Mouse (Mus musculus): Measurements from ENCODE around the gene Gm10644. TPM values are rescaled to one million over a fixed set of nuclear protein-coding genes. Genes with fewer than 3 reads are reported as not detected.

Gene Gm10644
- total and polyA plus RNA-seq, 3 experiments, result 0.16 to 0.83 (median 0.82) TPM

- TF ChIP-seq GATA1 (IDR thresholded peaks at IDR 0.05; ENCODE audit: borderline replicate concordance, low read length), result no peak
- no peak for TF ChIP-seq POLR2AphosphoS5 (IDR thresholded peaks at IDR 0.05; ENCODE audit: insufficient replicate concordance, low read depth, low read length)
- TF ChIP-seq GATA2 (IDR thresholded peaks at IDR 0.05; ENCODE audit: borderline replicate concordance, low read depth, low read length), result no peak
- Histone ChIP-seq H3K4me1 (ENCODE audit: insufficient read depth, low read depth, low read length) (peaks cover 61% of the 10 kb centered on the region), H3K4me3 (ENCODE audit: low read depth, low read length) (peak overlapping the region; percentile 90; the same call in 1 of the 2 replicates), H3K36me3 (replicated peaks) (peaks cover 69% of the 10 kb centered on the region), H3K27me3 (ENCODE audit: insufficient read depth, low read length) (no peaks in the 10 kb centered on the region), H3K9me3 (replicated peaks) (peaks cover 2% of the 10 kb centered on the region; the same call in 1 of the 2 replicates)
- DNase-seq (ENCODE audit: low spot score) (no peak), ATAC-seq (ENCODE audit: extremely low read depth, insufficient number of reproducible peaks, low FRiP score, poor library complexity, severe bottlenecking) (no peak)
Observed at GRCm38 (mm10) chr8:83999825-84000224, 44.8 kb upstream of the Gm10644 start.

- Histone ChIP-seq H3K27me3 (ENCODE audit: insufficient read depth, low read length) (no peaks in the 10 kb centered on the region), H3K36me3 (replicated peaks) (peaks cover 72% of the 10 kb centered on the region), H3K4me3 (ENCODE audit: low read depth, low read length) (peak overlapping the region; percentile 90), H3K9me3 (replicated peaks) (peaks cover 2% of the 10 kb centered on the region; the same call in 1 of the 2 replicates), H3K4me1 (ENCODE audit: insufficient read depth, low read depth, low read length) (peaks cover 64% of the 10 kb centered on the region)
- ATAC-seq (ENCODE audit: extremely low read depth, insufficient number of reproducible peaks, low FRiP score, poor library complexity, severe bottlenecking) (no peak), DNase-seq (ENCODE audit: low spot score) (no peak)
- TF ChIP-seq GATA2 (IDR thresholded peaks at IDR 0.05; ENCODE audit: borderline replicate concordance, low read depth, low read length) (no peak), TAL1 (conservative IDR thresholded peaks at IDR 0.05; ENCODE audit: low read depth, low read length) (no peak), CTCF (IDR thresholded peaks at IDR 0.05; ENCODE audit: low read depth, low read length) (no peak), GATA1 (IDR thresholded peaks at IDR 0.05; ENCODE audit: borderline replicate concordance, low read length) (no peak), POLR2AphosphoS5 (IDR thresholded peaks at IDR 0.05; ENCODE audit: insufficient replicate concordance, low read depth, low read length) (no peak)
Observed at GRCm38 (mm10) chr8:83999057-83999705, 44.2 kb upstream of the Gm10644 start.

GRCm38 (mm10) chr8:83998231-83999056 lies 43.4 kb upstream of the Gm10644 start:
- peaks cover 2% of the 10 kb centered on the region; the same call in 1 of the 2 replicates for H3K9me3 ChIP-seq (replicated peaks)
- H3K36me3 ChIP-seq (replicated peaks), result peaks cover 71% of the 10 kb centered on the region
- peak overlapping the region; percentile 90 for H3K4me3 ChIP-seq (ENCODE audit: low read depth, low read length)
- TF ChIP-seq GATA2 (IDR thresholded peaks at IDR 0.05; ENCODE audit: borderline replicate concordance, low read depth, low read length) (no peak), CTCF (IDR thresholded peaks at IDR 0.05; ENCODE audit: low read depth, low read length) (peak; percentile 27; the same call in 1 of the 2 replicates)
- peaks cover 62% of the 10 kb centered on the region for H3K4me1 ChIP-seq (ENCODE audit: insufficient read depth, low read depth, low read length)
- peak; percentile 69 for DNase-seq (ENCODE audit: low spot score)
- ATAC-seq (ENCODE audit: extremely low read depth, insufficient number of reproducible peaks, low FRiP score, poor library complexity, severe bottlenecking), result no peak
- H3K27me3 ChIP-seq (ENCODE audit: insufficient read depth, low read length), result no peaks in the 10 kb centered on the region

- TF ChIP-seq GATA2 (IDR thresholded peaks at IDR 0.05; ENCODE audit: borderline replicate concordance, low read depth, low read length) (no peak), GATA1 (IDR thresholded peaks at IDR 0.05; ENCODE audit: borderline replicate concordance, low read length) (no peak), CTCF (IDR thresholded peaks at IDR 0.05; ENCODE audit: low read depth, low read length) (no peak), POLR2AphosphoS5 (IDR thresholded peaks at IDR 0.05; ENCODE audit: insufficient replicate concordance, low read depth, low read length) (no peak), TAL1 (conservative IDR thresholded peaks at IDR 0.05; ENCODE audit: low read depth, low read length) (no peak)
- Histone ChIP-seq H3K4me3 (ENCODE audit: low read depth, low read length) (peak within 1 kb of the TSS; percentile 90), H3K9me3 (replicated peaks) (peaks cover 2% of the 10 kb centered on the region; the same call in 1 of the 2 replicates), H3K36me3 (replicated peaks) (peaks cover 66% of the 10 kb centered on the region), H3K27me3 (ENCODE audit: insufficient read depth, low read length) (no peaks in the 10 kb centered on the region), H3K4me1 (ENCODE audit: insufficient read depth, low read depth, low read length) (peaks cover 54% of the 10 kb centered on the region)
- no peak for ATAC-seq (ENCODE audit: extremely low read depth, insufficient number of reproducible peaks, low FRiP score, poor library complexity, severe bottlenecking)
- peak; percentile 61 for DNase-seq (ENCODE audit: low spot score)
Observed at GRCm38 (mm10) chr8:83997511-83998141, 42.6 kb upstream of the Gm10644 start, which contains the start of gene Samd1. Gene Samd1 (plus strand): TSS chr8:83997672.

GRCm38 (mm10) chr8:83996567-83997505 lies 41.8 kb upstream of the Gm10644 start:
- peaks cover 56% of the 10 kb centered on the region for H3K4me1 ChIP-seq (ENCODE audit: insufficient read depth, low read depth, low read length)
- H3K36me3 ChIP-seq (replicated peaks), result peaks cover 63% of the 10 kb centered on the region
- peak; percentile 88 for DNase-seq (ENCODE audit: low spot score)

More at GRCm38 (mm10) chr8:83996567-83997505, 41.8 kb upstream of the Gm10644 start:
- Histone ChIP-seq H3K27me3 (ENCODE audit: insufficient read depth, low read length) (no peaks in the 10 kb centered on the region), H3K4me3 (ENCODE audit: low read depth, low read length) (peak overlapping the region; percentile 90), H3K9me3 (replicated peaks) (peaks cover 2% of the 10 kb centered on the region; the same call in 1 of the 2 replicates)
- peak; percentile 76 for ATAC-seq (ENCODE audit: extremely low read depth, insufficient number of reproducible peaks, low FRiP score, poor library complexity, severe bottlenecking)
- TF ChIP-seq GATA1 (IDR thresholded peaks at IDR 0.05; ENCODE audit: borderline replicate concordance, low read length), result no peak
- TF ChIP-seq CTCF (IDR thresholded peaks at IDR 0.05; ENCODE audit: low read depth, low read length), result no peak
- no peak for TF ChIP-seq GATA2 (IDR thresholded peaks at IDR 0.05; ENCODE audit: borderline replicate concordance, low read depth, low read length)
- TF ChIP-seq POLR2AphosphoS5 (IDR thresholded peaks at IDR 0.05; ENCODE audit: insufficient replicate concordance, low read depth, low read length), result no peak
- no peak for TF ChIP-seq TAL1 (conservative IDR thresholded peaks at IDR 0.05; ENCODE audit: low read depth, low read length)
